Mouse (Mus musculus): ENCODE results near the gene Vmn1r75. TPM values are rescaled to one million over a fixed set of nuclear protein-coding genes. Genes with fewer than 3 reads are reported as not detected.

Gene Vmn1r75
- not detected in 2 replicates for polyA plus RNA-seq (2014; fragmentation: Nextera tagmentation; extraction: Ambion mirVana)

DNA sequence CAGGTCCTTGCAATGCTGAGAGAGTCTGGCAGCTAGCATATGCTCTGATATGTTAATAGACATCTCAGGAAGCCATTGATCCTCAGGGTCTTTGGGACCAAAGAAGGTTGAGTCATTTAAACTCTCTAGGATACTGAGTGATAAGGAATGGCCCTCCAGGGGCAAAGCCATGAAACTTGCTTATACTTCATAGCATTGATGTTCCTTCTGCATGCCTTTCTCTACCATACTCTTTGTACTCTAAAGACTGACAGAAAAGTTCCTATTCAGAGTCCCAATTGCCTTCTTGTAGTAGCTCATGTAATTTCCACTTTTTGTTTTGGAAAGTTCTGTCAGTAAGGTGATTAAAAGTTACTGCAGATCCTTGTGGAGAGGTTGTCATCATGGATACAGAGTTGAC lies at the start of gene Vmn1r75:
Gene Vmn1r75 (plus strand): TSS at position 301 of the 400 bp plus-strand sequence.
- ATAC-seq (ENCODE audit: low FRiP score, low TSS enrichment), result no peak
- no peaks in the 10 kb centered on the region for H3K36me3 ChIP-seq (ENCODE audit: control insufficient read depth, insufficient read depth, low read length)
- no peak for DNase-seq
- H3K27me3 ChIP-seq (ENCODE audit: control insufficient read depth, insufficient read depth, low read length), result no peaks in the 10 kb centered on the region
- H3K4me1 ChIP-seq (ENCODE audit: control insufficient read depth, insufficient read depth, low read length), result no peaks in the 10 kb centered on the region
- H3K9me3 ChIP-seq (ENCODE audit: control insufficient read depth, low read length), result peaks cover 6% of the 10 kb centered on the region
- H3K4me3 ChIP-seq (replicated peaks; ENCODE audit: low read depth, low read length), result no peak within 1 kb of the TSS
- no peak within 1 kb of the TSS for H3K9ac ChIP-seq (replicated peaks; ENCODE audit: low read length)
- H3K27ac ChIP-seq (replicated peaks; ENCODE audit: low read depth, low read length), result no peak within 1 kb of the TSS
- no peak within 1 kb of the TSS for H3K4me2 ChIP-seq (ENCODE audit: low read length)

DNA sequence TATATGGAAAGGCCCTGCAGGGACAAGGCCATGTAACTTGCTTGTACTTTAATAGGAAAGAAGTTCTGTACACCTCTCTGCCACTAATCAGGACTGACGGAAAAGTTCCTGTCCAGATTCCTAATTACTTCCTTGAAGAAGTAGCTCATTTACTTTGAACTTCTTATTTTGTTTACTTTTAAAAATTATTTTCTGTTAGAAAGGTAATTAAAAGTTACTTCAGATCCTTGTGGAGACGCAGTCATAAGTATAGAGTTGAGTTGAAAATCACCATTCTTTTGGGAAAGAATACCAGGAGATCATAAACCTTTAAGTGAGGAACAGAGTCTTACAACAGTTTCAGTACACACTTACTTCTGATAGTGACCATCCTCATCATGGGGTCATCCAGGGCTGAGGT lies 40.8 kb upstream of the Vmn1r75 start, which contains the start of gene Vmn1r74:
Gene Vmn1r74 (plus strand): TSS at position 301 of the 400 bp plus-strand sequence.
- no peak for DNase-seq
- Histone ChIP-seq H3K27me3 (ENCODE audit: control insufficient read depth, insufficient read depth, low read length) (no peaks in the 10 kb centered on the region), H3K9ac (replicated peaks; ENCODE audit: low read length) (no peak within 1 kb of the TSS), H3K4me2 (ENCODE audit: low read length) (no peak within 1 kb of the TSS), H3K36me3 (ENCODE audit: control insufficient read depth, insufficient read depth, low read length) (no peaks in the 10 kb centered on the region), H3K9me3 (ENCODE audit: control insufficient read depth, low read length) (peaks cover 15% of the 10 kb centered on the region; the same call in 1 of the 2 replicates), H3K27ac (replicated peaks; ENCODE audit: low read depth, low read length) (no peak within 1 kb of the TSS), H3K4me1 (ENCODE audit: control insufficient read depth, insufficient read depth, low read length) (no peaks in the 10 kb centered on the region), H3K4me3 (replicated peaks; ENCODE audit: low read depth, low read length) (no peak within 1 kb of the TSS)
- 75% methylated on average over 2 of the region's 2 CpGs for WGBS
- ATAC-seq (ENCODE audit: low FRiP score, low TSS enrichment), result no peak

Other genes with a start within 250 kb of the Vmn1r75 start
- not detected in 2 replicates for gene Vmn1r72, start 194.5 kb upstream of the Vmn1r75 start, polyA plus RNA-seq (2014; fragmentation: Nextera tagmentation; extraction: Ambion mirVana)
- gene Vmn1r73, start 144.4 kb upstream of the Vmn1r75 start, polyA plus RNA-seq (2014; fragmentation: Nextera tagmentation; extraction: Ambion mirVana), result not detected in 2 replicates
- gene Vmn1r74, start 40.6 kb upstream of the Vmn1r75 start, polyA plus RNA-seq (2014; fragmentation: Nextera tagmentation; extraction: Ambion mirVana), result not detected in 2 replicates
- not detected in 2 replicates for gene Vmn1r76, start 63.6 kb downstream of the Vmn1r75 start, polyA plus RNA-seq (2014; fragmentation: Nextera tagmentation; extraction: Ambion mirVana)
- not detected in 2 replicates for gene Vmn1r77, start 162.1 kb downstream of the Vmn1r75 start, polyA plus RNA-seq (2014; fragmentation: Nextera tagmentation; extraction: Ambion mirVana)

Measured in midbrain, embryonic 14.5 days (tissue).